Mouse (Mus musculus) hindlimb bud, embryonic 11.5 days (tissue): ENCODE results near the gene U2af1l4.

ENCODE experiments used
- DNase-seq: peaks from one replicate; pipeline ENCODE4 v3.0.0-alpha.2; 2012; ENCODE audit warnings: low read depth, low spot score; ENCODE audit errors: extremely low spot score

Gene U2af1l4

GRCm38 (mm10) chr7:30552102-30553020 lies 10.7 kb upstream of the U2af1l4 start, which contains the start of the genes Hspb6 and Proser3:
Gene Hspb6 (plus strand): TSS chr7:30552178.
Gene Proser3 (minus strand): TSS chr7:30552299.
- DNase-seq = peak; percentile 94

- no peak for DNase-seq
Observed at GRCm38 (mm10) chr7:30553021-30553589, 10.0 kb upstream of the U2af1l4 start.

DNA sequence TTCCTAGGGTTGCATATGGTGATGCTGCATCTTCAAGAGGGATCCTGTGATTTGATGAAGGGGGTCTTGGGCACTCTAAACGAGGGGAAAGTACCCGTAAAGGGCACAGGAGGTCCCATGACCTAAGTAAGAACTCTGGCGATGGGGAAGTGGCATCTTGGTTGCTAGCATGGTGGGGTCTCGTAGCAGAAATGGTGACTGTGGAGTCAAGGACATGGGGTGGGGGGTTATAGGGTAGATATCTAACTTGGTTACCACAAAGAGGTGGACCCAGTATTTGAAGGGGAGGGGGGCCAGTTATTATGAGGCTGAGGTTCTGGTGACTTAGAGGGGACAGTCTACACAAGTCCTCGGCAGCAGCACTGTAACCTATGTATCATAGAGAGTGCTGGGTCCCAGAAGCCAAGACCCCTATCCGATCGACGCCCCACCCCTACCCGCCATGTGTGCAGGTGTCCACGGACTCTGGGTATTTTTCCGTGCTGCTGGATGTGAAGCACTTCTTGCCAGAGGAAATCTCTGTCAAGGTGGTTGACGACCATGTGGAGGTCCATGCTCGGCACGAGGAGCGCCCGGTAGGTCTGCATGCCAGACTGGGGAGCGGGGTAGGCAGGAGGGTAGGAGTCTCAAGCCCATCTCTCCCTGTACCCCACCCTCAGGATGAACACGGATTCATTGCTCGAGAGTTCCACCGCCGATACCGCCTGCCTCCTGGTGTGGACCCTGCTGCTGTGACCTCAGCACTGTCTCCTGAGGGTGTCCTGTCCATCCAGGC lies 9.1 kb upstream of the U2af1l4 start:
- no peak for DNase-seq

DNA sequence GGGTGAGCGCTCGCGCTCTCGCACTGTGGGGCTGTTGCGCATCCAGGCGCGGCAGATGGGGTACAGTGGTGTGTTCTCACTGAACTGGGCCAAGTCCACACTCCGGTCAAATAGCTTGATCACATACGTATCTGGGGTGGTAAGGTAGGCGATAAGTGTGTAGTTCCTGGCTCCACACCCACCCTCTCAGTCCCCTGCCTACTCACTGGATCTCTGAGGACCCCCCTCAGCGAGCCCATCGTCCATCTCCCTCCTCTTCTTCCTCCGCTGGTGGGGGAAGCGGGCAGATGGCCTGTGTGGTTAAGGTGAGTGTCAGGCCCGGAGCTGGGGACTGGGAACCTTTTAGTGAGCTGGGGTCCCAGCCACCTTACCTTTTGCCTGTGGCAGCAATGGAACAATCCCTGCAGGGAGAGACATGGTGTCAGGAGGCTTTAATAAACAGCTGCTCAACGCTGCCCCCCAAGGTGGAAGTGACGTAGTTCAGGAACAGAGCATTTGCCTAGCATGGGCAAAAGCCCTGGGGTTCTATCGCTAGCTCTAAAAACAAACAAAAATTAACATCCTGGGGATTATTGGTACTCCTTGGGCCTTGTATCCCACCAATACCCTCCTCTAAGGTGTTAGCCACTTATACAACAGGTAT lies 6.1 kb upstream of the U2af1l4 start:
- no peak for DNase-seq

DNA sequence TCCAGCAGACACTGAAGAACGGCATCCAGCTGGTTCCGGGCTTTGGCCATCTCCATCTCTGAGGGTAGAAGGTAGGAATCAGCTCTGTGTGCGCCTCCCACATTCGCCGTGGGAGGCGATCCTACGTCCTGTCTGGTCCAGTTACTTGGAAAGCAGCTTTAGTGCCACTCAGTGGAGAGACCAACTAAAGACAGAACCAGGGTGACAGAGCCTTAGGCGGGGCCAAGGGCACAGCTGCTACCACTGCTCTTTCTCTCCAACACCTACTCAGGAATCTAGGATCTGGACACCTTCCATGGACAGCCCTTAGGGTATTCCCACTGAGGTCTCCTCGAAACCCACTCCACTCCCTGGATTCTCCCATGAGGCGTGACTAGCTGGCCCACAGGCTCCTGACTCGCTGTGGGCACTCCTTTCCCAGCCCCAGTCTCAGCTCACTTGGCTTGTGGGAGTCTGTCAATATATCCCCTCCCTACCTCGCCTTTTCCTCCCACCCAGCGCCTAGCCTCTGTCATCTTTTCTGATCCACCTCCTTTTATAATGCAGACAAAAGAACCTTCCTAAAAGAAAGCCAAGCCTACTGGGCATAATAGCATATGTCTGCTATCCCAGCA lies 5.1 kb upstream of the U2af1l4 start:
- DNase-seq = no peak

DNA sequence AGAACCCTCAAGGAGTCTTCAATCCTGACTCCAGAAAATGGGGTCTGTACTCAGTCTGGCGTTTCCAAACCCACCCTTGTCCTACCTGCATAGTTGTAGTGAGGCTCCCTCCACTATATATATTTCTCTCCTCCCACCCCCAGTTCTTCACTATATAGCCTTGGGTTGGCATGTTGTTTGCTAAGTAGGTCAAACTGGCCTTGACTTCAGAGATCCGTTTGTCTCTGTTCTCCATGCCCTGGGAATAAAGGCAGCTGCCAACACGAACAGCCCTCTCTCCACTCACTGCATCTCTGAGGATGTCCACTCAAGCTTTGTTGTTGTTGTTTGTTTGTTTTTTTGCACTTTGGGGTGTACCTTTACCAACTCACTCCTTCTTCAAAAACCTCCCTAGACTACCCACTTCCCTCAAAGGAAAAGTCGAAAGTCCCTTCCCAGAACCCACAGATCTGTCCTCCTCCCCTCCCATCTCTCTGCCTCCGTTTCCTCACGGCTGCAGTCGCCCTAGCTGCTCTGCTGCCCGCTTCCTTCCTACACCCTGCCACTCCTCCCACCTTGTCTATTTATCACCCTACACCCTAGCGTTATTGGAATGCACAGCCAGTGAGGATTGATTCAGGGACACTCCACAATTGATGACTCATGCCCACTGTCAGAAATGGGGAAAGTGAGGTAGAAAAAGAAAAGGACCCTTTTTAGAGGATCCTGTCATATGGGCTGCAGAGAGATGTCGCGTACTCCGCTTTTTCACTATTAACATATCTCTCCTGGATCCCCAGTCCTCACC lies 4.3 kb upstream of the U2af1l4 start:
- no peak for DNase-seq

DNA sequence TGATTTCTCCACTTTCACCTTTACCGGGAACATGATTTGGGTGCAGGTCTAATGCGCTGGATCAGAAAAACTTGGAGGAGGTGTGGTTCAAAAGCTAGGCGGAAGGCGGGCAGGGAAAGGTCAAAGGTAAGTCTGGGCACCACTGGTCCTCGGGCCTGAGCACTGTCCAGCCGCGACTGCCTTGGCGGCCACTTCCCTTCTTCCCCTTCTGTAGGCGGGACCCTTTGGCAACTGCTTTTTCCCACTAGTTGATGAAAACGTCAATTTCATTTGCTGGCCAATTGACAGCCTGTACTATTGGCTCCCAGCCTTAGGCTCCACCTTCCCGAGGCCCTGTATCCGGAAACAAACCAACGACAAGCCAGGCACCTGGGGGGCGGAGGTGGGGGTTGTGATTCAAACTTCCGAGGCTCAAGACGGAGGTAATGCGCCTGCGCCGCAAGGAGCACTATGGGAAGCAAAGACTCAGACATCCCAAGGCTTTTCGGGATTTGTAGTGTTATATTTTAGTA lies 3.6 kb upstream of the U2af1l4 start, which contains the start of gene Lin37:
TSS of gene Lin37 (minus strand) at position 396 of the 512 bp plus-strand sequence.
- DNase-seq = peak; percentile 86

DNA sequence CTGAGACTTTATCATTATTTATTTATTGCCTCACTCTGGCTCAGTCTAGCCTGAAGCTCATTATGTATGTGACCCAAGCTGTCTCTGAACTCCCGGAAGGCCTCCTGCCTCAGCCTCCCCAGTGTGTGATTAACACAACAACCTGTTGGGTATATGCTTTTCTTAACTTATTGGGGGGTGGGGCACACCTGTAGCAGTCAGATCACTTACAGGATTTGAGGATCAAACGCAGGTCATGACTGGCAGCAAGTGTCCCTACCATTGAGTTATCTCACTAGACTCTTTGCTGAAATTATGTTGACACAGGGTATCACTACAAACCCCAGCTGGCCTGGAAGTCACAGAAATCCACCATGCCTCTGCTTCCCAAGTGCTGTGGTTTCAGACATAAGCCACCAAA lies 2.8 kb upstream of the U2af1l4 start:
- no peak for DNase-seq

DNA sequence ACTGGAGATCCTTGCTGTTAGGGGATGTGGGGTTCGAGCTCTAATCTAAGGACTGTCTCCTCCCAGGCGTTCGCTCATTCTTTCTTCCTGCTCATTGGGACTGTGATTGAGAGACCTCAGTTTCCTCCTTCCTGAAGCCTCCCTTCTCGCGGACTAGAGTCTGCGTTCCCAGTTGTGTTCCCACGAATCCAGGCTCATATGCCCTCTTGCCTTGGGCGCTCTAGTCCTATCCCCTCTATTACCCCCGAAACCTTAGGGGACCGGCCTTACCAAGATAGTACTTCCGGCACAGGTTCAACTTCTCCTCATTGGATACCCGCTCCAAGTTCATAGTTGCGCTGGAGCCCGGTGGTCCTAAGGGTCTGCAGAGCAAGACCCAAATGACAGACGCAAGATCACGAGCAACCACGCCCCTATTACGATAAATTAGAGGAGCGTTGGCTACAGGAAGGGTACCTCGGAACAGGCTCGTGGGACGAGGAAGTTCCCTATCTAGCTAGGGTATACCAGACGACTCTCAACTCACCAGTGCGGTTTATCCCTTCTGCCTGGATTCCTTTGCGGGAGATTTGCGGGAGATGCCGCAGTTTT lies 480 bp upstream of the U2af1l4 start:
- no peak for DNase-seq

DNA sequence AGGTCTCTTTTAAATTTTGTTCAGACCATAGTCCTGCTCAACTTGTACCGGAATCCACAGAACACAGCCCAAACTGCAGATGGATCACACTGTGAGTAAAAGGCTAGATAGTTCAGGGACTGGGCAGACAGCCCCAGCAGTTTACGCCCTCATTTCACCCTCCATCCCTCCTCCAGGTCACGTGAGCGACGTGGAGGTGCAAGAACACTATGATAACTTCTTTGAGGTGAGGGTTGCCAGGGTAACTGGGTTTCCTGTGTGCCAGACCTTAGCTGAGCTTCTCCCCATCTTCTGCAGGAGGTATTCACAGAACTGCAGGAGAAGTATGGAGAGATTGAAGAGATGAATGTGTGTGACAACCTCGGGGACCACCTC lies 792 bp downstream of the U2af1l4 start:
- DNase-seq = no peak

DNA sequence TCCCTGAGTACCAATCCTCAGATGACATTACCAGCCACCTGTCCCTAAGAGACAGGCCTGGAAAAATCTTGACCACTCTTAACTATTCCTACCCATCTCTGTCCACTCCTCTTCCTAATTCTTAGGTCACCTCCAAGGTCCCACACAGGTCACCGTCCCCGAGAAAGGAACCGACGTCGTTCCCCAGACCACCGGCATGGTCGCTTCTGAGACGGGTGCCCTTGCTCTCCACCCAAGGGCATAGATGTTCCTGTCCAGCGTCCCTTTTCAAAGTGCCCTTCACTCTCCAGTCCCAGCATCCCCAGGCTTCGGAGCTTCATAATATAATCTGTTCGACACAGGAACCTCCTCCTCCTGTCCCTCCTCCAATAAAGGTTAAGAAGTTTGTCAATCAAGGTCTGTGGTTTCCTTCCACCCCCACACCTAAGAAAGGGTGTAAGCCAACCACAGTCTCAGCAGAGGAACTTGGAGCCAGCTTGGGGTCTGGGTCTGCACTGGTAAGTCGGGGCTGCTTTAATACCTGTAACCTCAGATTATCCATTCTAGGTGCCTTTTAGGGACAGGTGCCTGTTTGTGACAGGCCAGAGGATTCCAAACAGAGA lies 2.0 kb downstream of the U2af1l4 start, which contains the start of gene Igflr1:
TSS of gene Igflr1 (plus strand) at position 458 of the 602 bp plus-strand sequence.
- no peak for DNase-seq

- DNase-seq = no peak
Observed at GRCm38 (mm10) chr7:30566033-30566432, 2.9 kb downstream of the U2af1l4 start.

DNA sequence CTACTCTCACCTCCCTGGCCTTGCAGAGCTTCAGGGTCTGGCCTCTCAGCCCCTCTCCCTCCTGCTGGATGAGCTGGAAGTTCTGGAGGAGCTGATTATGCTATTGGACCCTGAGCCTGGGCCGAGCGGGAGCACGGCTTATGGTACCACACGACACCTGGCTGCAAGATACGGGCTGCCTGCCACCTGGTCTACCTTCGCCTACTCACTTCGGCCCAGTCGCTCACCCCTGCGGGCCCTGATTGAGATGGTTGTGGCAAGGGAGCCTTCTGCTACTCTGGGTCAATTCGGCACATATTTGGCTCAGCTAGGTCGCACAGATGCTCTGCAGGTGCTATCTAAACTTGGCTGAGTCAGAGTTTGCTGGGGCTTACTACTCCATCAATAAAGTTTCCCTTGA lies 4.5 kb downstream of the U2af1l4 start:
- DNase-seq = no peak

DNA sequence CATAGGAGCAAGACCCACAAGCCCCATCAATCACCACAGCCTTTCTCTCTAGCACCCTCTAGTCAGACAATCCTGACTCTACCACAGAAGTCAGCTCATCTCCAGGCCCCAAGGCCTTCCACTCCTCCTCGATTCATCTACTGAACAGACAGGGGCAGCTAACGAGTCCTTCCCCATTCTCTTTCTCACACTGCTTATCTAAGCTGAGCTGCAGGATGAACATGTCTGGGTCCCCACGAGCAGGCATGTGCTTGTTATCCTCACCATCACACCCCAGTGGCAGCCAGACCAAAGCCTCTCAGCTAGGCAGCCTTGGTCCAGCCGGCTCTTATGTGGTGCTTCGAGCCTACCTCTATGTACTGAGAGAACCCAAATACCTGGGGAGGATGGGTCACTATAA lies 9.3 kb downstream of the U2af1l4 start:
- DNase-seq = no peak

DNA sequence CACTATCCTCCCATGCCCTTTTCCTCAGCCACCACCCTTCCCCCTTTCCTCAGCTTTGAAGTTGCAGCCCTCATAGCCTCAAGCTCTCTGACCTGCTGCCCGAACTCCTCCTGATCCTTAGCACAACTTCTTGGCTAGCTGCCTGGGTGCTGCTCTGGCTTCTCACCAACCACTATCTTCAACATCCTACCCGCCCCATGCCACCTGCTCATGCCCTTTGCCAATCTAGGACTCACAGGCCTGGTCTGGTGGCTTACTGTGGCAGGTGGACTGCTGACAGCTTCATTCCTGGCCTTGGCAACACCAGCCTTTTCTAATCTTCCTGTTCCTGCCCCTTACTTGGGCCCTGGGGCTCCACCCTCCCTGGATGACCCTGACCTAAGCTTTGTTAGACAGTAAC lies 9.9 kb downstream of the U2af1l4 start:
- no peak for DNase-seq

GRCm38 (mm10) chr7:30579950-30580349 lies 16.8 kb downstream of the U2af1l4 start:
- no peak for DNase-seq

DNA sequence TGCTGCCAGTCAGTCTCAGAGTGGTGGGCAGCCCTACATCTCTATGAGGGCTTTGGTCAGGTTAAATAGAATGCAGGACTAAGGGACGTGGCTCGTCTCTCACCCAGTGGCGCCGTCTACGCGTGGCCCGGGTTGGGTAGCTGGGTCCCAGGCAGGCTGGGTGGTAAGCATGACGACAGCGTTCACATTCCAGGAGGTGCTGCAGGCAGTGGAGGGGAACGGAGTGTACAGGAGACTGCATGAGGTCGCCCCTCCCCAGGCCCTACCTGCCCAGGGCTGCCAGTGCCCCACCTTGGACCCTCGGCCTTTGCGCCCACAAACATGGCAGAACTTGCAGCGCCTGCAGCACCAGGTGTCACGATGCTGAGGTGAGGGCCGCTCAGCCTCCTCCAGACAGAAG lies 18.4 kb downstream of the U2af1l4 start:
- no peak for DNase-seq

DNA sequence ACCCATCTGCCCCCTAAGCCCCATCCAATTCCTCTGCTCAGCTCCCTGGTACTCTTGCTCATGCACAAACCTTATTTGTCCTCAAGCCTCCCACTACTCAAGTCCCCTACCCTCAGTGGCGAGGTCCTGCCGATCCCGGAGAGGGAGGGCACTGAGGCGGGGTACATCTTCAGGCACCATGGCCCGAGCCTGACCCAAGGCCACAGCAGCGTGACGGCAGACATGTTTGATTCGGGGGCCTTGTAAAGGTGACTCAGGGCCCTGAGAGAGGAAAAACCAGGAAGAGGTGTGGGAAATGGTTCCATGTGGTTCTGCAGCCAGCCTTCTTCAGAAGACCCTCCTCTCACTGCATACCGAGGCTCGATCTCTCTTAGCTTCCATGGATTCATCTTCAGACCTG lies 21.2 kb downstream of the U2af1l4 start:
- no peak for DNase-seq

- DNase-seq = no peak
Observed at GRCm38 (mm10) chr7:30585170-30585569, 22.1 kb downstream of the U2af1l4 start.
